Mouse (Mus musculus) activated CD4-positive, CD25-positive, alpha-beta regulatory T cell, adult 4 months (primary cell): ENCODE results near the gene Klrc1. TPM values are rescaled to one million over a fixed set of nuclear protein-coding genes. Genes with fewer than 3 reads are reported as not detected.
"Not testable (repeated sequence)": the region's sequence is repeated elsewhere in the genome, so short reads cannot be mapped to it uniquely, and the experiment has no call there.

Source experiments
- ATAC-seq: one replicate; pipeline ENCODE4 v1.8.0; 2017
- polyA plus RNA-seq, 2 experiments: library from polyadenylated mRNA; unstranded; fragments of 100-300 nt; shearing (Covaris generic); gene quantifications; one replicate each; pipeline ENCODE4 v1.2.1; 2017

Klrc1 gene
- polyA plus RNA-seq, result under 1 TPM in 1 of 2 experiments, not detected in 1; 0.82 TPM

GRCm38 (mm10) chr6:129678873-129679272 lies at the start of gene Klrc1:
Klrc1 (minus strand) TSS chr6:129678973.
- no peak for ATAC-seq

GRCm38 (mm10) chr6:129727237-129727636 lies 48.5 kb upstream of the Klrc1 start:
- ATAC-seq, result no peak

- no peak for ATAC-seq
These were observed 42.6 kb upstream of the Klrc1 start for GRCm38 (mm10) chr6:129721390-129721789.

GRCm38 (mm10) chr6:129720487-129720886 lies 41.7 kb upstream of the Klrc1 start:
- ATAC-seq, result no peak

- no peak for ATAC-seq
These were observed 38.3 kb upstream of the Klrc1 start, which contains the start of gene Klri1 for GRCm38 (mm10) chr6:129717032-129717431. Klri1 (minus strand) TSS chr6:129717132.

- ATAC-seq, result no peak
These were observed 34.8 kb upstream of the Klrc1 start for GRCm38 (mm10) chr6:129713566-129713965.

- not testable (repeated sequence) for ATAC-seq
These were observed 12.7 kb upstream of the Klrc1 start for GRCm38 (mm10) chr6:129691436-129691835.

GRCm38 (mm10) chr6:129680379-129680778 lies 1.6 kb upstream of the Klrc1 start:
- ATAC-seq, result peak; percentile 40

GRCm38 (mm10) chr6:129661301-129661700 lies 17.5 kb downstream of the Klrc1 start:
- not testable (repeated sequence) for ATAC-seq

- not testable (repeated sequence) for ATAC-seq
These were observed 18.2 kb downstream of the Klrc1 start, which contains the start of gene Klrc2 for GRCm38 (mm10) chr6:129660589-129660988. Klrc2 (minus strand) TSS chr6:129660689.

- ATAC-seq, result not testable (repeated sequence)
These were observed 34.7 kb downstream of the Klrc1 start for GRCm38 (mm10) chr6:129644054-129644453.

- ATAC-seq, result not testable (repeated sequence)
These were observed 35.5 kb downstream of the Klrc1 start, which contains the start of gene Klrc3 for GRCm38 (mm10) chr6:129643237-129643636. Klrc3 (minus strand) TSS chr6:129643337.

- ATAC-seq, result not testable (repeated sequence)
These were observed 47.7 kb downstream of the Klrc1 start for GRCm38 (mm10) chr6:129631046-129631445.

- no peak for ATAC-seq
These were observed 55.0 kb downstream of the Klrc1 start, which contains the start of gene Klrk1 for GRCm38 (mm10) chr6:129623735-129624134. Klrk1 (minus strand) TSS chr6:129623864.

Other genes with a start within 250 kb of the Klrc1 start
- not detected for gene Clec1a, start 227.0 kb downstream of the Klrc1 start, polyA plus RNA-seq
- gene Olr1, start 171.8 kb downstream of the Klrc1 start, polyA plus RNA-seq, result under 1 TPM in 1 of 2 experiments, not detected in 1; 0.12 TPM
- gene Tmem52b, start 166.4 kb downstream of the Klrc1 start, polyA plus RNA-seq, result not detected
- gene Gabarapl1, start 145.8 kb downstream of the Klrc1 start, polyA plus RNA-seq, result 1 to 10 TPM; 4.5 to 8.8 TPM
- not detected for gene Klre1, start 101.1 kb downstream of the Klrc1 start, polyA plus RNA-seq
- gene Klrd1, start 87.2 kb downstream of the Klrc1 start, polyA plus RNA-seq, result under 1 TPM in 1 of 2 experiments, not detected in 1; 0.70 TPM
- 1 to 10 TPM in 1 of 2 experiments, under 1 TPM in 1; 0.41 to 1.2 TPM for gene Klrk1, start 55.1 kb downstream of the Klrc1 start, polyA plus RNA-seq
- gene Klrc3, start 35.6 kb downstream of the Klrc1 start, polyA plus RNA-seq, result not detected
- gene Klrc2, start 18.3 kb downstream of the Klrc1 start, polyA plus RNA-seq, result under 1 TPM in 1 of 2 experiments, not detected in 1; 0.20 TPM
- not detected for gene Klri1, start 38.2 kb upstream of the Klrc1 start, polyA plus RNA-seq
- gene Klri2, start 61.5 kb upstream of the Klrc1 start, polyA plus RNA-seq, result not detected
- not detected for gene Gm156, start 105.3 kb upstream of the Klrc1 start, polyA plus RNA-seq
- not detected for gene Gm17631, start 183.7 kb upstream of the Klrc1 start, polyA plus RNA-seq
- gene Klra17, start 197.7 kb upstream of the Klrc1 start, polyA plus RNA-seq, result not detected
- gene Klra5, start 238.7 kb upstream of the Klrc1 start, polyA plus RNA-seq, result not detected